Comparison of ENCODE assay signal across 7 mouse cellular contexts in the genomic region with DNA sequence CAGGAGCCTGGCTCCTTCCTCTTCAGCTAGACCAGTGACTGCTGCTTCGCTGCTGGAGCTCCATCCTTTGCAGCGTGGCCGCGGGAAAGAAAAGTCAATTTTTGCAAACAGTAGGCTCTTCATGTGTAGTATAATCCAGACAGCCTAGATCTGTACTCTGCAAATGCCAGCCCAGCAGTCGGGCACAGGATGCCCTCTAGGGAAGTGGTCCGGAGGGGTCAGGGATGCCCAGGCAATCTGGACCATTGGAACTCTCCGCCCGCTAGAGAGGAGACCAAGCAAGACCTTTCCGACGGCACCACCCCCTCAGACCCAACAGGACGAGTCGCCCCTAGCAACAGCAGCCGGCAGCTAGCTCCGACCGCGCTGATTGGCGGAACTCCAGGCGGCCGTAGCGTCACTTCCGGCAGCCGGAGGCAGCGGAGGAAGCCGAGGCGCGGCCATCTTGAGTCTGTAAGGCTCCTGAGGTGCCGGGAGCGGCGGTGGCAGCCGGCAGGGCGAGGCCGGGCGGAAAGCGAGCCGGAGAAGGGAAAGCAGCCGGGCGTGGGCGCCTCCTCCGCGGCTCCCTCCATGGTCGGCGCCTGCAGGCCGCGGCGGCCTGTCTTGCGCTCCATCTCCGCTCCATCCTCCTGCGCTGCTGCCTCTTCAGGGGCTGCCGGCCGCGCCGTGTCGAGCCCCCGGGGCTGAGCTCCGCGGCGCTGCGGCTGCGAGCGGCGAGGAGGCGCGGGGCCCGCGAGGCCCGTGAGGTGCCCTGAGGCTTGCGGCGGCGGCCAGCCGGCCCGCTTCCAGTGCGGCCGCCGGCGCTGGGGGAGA. TPM values are rescaled to one million over a fixed set of nuclear protein-coding genes. Genes with fewer than 3 reads are reported as not detected.
DNase-seq lines count a peak whose midpoint lies in the region; ATAC-seq lines count a peak whose summit lies in the region.

A gene (plus strand): TSS at position 450 of the 813 bp plus-strand sequence.

- peak within 1 kb of the TSS; percentile 96 for H3K9ac ChIP-seq in embryonic facial prominence, embryonic 11.5 days (replicated peaks; ENCODE audit: low read length)
- H3K9ac ChIP-seq in midbrain, embryonic 13.5 days (replicated peaks), result peak within 1 kb of the TSS; percentile 99

- peak; percentile 98 for ATAC-seq in embryonic facial prominence, embryonic 11.5 days (replicated peaks; ENCODE audit: insufficient number of reproducible peaks, low FRiP score, low TSS enrichment, low read depth)
- ATAC-seq in granulocyte monocyte progenitor cell, adult 5-6 weeks (replicated peaks; ENCODE audit: poor library complexity, severe bottlenecking), result peak; percentile 97
- peak; percentile 99 for ATAC-seq in midbrain, embryonic 13.5 days

- no peaks in the 10 kb centered on the region for H3K36me3 ChIP-seq in embryonic facial prominence, embryonic 11.5 days (replicated peaks; ENCODE audit: control insufficient read depth, insufficient read depth, low read depth, low read length)
- H3K36me3 ChIP-seq in limb, embryonic 10.5 days, result peaks cover 18% of the 10 kb centered on the region
- H3K36me3 ChIP-seq in midbrain, embryonic 13.5 days, result 0 out of 2 replicates have a peak, but pooled peaks cover 4% of the 10 kb centered on the region

- no peaks in the 10 kb centered on the region; the same call in 1 of the 2 replicates for H3K4me1 ChIP-seq in embryonic facial prominence, embryonic 11.5 days (ENCODE audit: control insufficient read depth, insufficient read depth, low read length)
- peaks cover 27% of the 10 kb centered on the region for H3K4me1 ChIP-seq in limb, embryonic 10.5 days
- H3K4me1 ChIP-seq in midbrain, embryonic 13.5 days (replicated peaks), result peaks cover 33% of the 10 kb centered on the region

- H3K4me2 ChIP-seq in embryonic facial prominence, embryonic 11.5 days (ENCODE audit: low read depth, low read length), result peak within 1 kb of the TSS; percentile 87
- H3K4me2 ChIP-seq in midbrain, embryonic 13.5 days (replicated peaks), result peak within 1 kb of the TSS; percentile 83

- under 1% methylated on average over 55 of the region's 75 CpGs for WGBS in embryonic facial prominence, embryonic 11.5 days
- WGBS in limb, embryonic 10.5 days, result under 1% methylated on average over 75 of the region's 75 CpGs
- WGBS in midbrain, embryonic 13.5 days, result under 1% methylated on average over 65 of the region's 75 CpGs

- H3K27ac ChIP-seq in embryonic facial prominence, embryonic 11.5 days (replicated peaks; ENCODE audit: low read depth, low read length), result peak within 1 kb of the TSS; percentile 86
- H3K27ac ChIP-seq in limb, embryonic 10.5 days, result peak within 1 kb of the TSS; percentile 97
- H3K27ac ChIP-seq in midbrain, embryonic 13.5 days, result peak within 1 kb of the TSS; percentile 98

- no peaks in the 10 kb centered on the region for H3K9me3 ChIP-seq in embryonic facial prominence, embryonic 11.5 days (replicated peaks; ENCODE audit: control insufficient read depth, low read length)
- no peaks in the 10 kb centered on the region for H3K9me3 ChIP-seq in limb, embryonic 10.5 days (replicated peaks)
- no peaks in the 10 kb centered on the region for H3K9me3 ChIP-seq in midbrain, embryonic 13.5 days

- H3K4me3 ChIP-seq in embryonic facial prominence, embryonic 11.5 days (ENCODE audit: low read depth, low read length), result peak within 1 kb of the TSS; percentile 99
- peak within 1 kb of the TSS; percentile 100 for H3K4me3 ChIP-seq in limb, embryonic 10.5 days
- H3K4me3 ChIP-seq in midbrain, embryonic 13.5 days (replicated peaks), result peak within 1 kb of the TSS; percentile 100

- peak; percentile 98 for DNase-seq in adrenal gland, postnatal 14 days
- DNase-seq in embryonic facial prominence, embryonic 11.5 days (ENCODE audit: low spot score), result peak; percentile 98
- peak; percentile 97 for DNase-seq in kidney, adult 11 months
- DNase-seq in limb, embryonic 10.5 days (ENCODE audit: low spot score), result peak; percentile 97
- peak; percentile 91 for DNase-seq in spleen, adult 12 weeks (ENCODE audit: low spot score)

- no peaks in the 10 kb centered on the region for H3K27me3 ChIP-seq in embryonic facial prominence, embryonic 11.5 days (ENCODE audit: control insufficient read depth, insufficient read depth, low read length)
- H3K27me3 ChIP-seq in limb, embryonic 10.5 days (ENCODE audit: low read depth, poor library complexity, severe bottlenecking), result 0 out of 2 replicates have a peak, but pooled peaks cover 3% of the 10 kb centered on the region
- H3K27me3 ChIP-seq in midbrain, embryonic 13.5 days, result no peaks in the 10 kb centered on the region

RNA-seq across cellular contexts. Expression of the gene that starts here (rescaled TPM):
- 98.3 and 98.5 TPM in 2 replicates for total RNA-seq in adrenal gland, postnatal 14 days (2021)
- 63.4 and 70.5 TPM in 2 replicates for polyA plus RNA-seq in embryonic facial prominence, embryonic 11.5 days (2014; fragmentation: Nextera tagmentation; extraction: Ambion mirVana)
- total RNA-seq in granulocyte monocyte progenitor cell, adult 5-6 weeks (2014; fragmentation: Nextera tagmentation), result 55.8 and 61.7 TPM in 2 replicates
- total RNA-seq in granulocyte monocyte progenitor cell, adult 5-6 weeks (2017), result 61.3 and 71.8 TPM in 2 replicates
- 47.4 and 50.6 TPM in 2 replicates for polyA plus RNA-seq in limb, embryonic 10.5 days (2016; fragmentation: Nextera tagmentation; extraction: Ambion mirVana)
- 49.2 and 57.2 TPM in 2 replicates for polyA plus RNA-seq in midbrain, embryonic 13.5 days (2015; fragmentation: Nextera tagmentation; extraction: Ambion mirVana)

Comparison
In these comparisons a context has a peak if more than half of its experiments do, and no peak if none do; other contexts are left out.
1. Peak in every context shown above with its lines: DNase-seq, ATAC-seq, H3K4me3 ChIP-seq and H3K27ac ChIP-seq.